Mouse (Mus musculus): ENCODE results near the gene Corin.

The Corin gene

DNA sequence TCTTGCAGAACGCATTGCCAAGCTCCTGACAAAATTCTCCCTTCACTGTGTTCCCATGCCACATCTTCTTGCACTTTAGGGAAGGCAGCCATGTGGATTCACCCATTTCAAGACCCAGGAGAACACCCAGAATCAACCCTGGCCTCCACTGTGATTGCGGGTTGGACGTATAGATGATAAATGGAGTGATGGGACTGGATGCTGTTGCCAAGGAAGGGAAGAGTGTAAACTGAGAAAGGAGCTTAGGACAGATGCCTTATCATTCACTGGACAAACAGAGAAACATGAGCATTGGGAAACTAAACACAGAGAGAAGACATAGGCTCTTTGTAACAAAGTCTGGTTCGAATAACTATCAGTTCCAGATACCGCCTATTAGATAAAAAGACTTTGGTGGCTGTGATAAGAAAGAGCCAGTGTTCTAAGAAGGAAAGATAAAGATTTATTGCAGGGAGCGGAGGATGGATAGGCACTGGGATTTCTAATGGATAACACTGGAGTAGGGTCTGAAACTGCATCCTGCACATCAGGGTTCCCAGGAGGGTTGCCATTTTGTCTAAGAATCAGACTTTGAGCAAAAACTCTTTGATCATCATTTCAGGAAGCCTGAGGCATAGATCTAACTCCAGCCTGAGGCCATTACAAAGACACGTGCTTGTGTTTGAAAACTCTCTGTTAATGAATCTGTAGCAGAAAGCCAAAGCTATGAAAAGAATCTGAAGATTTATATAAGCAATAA is 44.7 kb downstream of the Corin start:
- TF ChIP-seq GATA4 (IDR thresholded peaks at IDR 0.05; ENCODE audit: insufficient replicate concordance, low read length) = no peak

DNA sequence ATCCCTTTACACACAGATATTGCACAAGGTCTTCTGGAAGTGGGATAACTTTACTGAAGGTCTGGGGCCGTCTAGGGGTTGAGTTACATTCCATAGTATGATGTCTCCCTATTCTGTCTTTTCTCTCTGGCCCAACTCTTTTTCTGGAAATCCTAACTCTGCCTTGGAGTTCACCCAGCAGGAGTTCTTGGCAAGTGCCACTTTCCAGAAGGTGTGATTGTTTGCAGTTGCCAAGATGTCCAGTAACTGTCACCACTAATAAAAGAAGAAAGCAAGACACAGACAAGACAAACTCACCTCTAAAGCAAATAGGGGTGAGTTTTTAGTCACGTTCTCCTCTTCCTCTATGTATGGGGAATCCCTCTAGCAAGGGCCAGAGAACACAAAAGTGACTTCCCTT is 50.6 kb downstream of the Corin start:
- TF ChIP-seq GATA4 (IDR thresholded peaks at IDR 0.05; ENCODE audit: insufficient replicate concordance, low read length) = no peak

DNA sequence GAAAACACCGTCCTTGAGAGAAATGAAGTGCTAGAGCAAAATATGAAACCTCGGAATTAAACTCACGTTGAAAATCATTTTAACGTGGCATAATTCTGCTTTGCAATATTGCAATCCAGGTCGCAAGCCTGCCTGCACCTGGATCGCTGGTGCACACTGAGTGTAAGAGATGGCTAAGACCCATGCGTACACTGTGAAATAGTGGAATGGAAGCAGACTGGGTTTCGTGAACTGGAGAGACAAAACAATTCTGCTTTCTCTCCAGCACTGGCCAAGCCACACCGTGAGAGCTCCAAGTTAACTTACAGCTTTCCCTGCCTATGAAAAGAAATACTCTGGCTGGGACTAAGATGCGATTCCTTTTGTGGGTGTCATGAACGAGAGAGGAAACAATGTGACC is 51.1 kb downstream of the Corin start:
- no peak for TF ChIP-seq GATA4 (IDR thresholded peaks at IDR 0.05; ENCODE audit: insufficient replicate concordance, low read length)

GRCm38 (mm10) chr5:72452750-72453149 is 51.5 kb downstream of the Corin start:
- no peak for TF ChIP-seq GATA4 (IDR thresholded peaks at IDR 0.05; ENCODE audit: insufficient replicate concordance, low read length)

- no peak for TF ChIP-seq GATA4 (IDR thresholded peaks at IDR 0.05; ENCODE audit: insufficient replicate concordance, low read length)
These were observed 55.4 kb downstream of the Corin start for GRCm38 (mm10) chr5:72448846-72449245.

DNA sequence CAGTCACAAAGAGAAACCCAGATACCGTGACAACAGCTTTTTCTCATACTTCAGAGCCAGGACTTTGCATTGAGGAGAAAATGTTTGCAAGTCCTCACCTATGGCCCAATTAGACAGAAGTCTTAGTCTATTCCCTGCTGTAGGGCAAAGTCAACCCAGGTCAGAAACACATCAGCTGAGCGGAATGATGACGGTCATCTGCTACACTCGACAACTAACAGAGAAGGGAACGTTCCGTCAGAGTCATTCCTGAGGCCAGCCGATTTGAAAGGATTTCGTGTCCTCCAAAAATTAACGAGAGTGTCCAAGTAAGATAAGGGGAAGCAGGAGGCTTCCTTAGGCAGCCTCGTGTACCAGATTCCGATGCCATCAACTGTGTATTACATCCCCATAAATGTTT is 58.2 kb downstream of the Corin start:
- TF ChIP-seq GATA4 (IDR thresholded peaks at IDR 0.05; ENCODE audit: insufficient replicate concordance, low read length) = no peak

GRCm38 (mm10) chr5:72443946-72444345 is 60.3 kb downstream of the Corin start:
- no peak for TF ChIP-seq GATA4 (IDR thresholded peaks at IDR 0.05; ENCODE audit: insufficient replicate concordance, low read length)

DNA sequence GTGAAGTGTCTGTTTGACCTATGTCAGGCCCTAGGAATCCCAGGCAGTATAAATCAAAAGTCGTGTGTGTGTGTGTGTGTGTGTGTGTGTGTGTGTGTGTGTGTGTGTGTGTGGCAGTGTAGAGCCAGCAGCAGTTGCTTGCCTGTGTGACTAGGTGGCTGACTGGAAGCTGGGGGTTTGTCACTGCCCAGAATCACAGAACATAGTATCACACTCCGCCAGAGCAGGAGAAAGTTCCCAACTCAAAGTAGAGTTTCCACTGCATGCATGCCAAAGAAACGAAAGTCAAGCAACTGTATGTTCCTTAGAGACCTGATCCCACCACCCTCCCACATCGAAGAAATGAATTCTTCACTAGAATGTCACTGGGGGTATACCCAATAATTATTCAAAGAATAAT is 61.3 kb downstream of the Corin start:
- no peak for TF ChIP-seq GATA4 (IDR thresholded peaks at IDR 0.05; ENCODE audit: insufficient replicate concordance, low read length)

DNA sequence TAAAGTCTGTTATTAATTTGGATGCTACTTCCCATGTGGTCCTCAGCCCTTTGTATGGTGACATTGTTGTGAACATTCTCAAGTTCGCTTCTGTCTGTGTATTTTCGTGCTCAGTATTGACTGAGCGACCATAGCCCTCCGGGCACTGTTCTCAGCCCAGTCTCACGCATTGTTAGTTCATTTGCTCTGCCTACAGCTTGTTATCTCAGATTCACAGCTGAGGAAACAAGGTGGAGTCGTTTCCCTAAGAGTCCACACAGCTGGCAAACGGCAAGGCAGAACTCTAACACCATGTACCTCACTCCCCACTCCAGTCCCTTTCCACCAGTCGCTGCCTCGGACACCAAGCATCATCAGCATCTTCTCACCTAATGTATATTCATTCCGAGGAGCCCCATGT is 63.1 kb downstream of the Corin start:
- no peak for TF ChIP-seq GATA4 (IDR thresholded peaks at IDR 0.05; ENCODE audit: insufficient replicate concordance, low read length)

DNA sequence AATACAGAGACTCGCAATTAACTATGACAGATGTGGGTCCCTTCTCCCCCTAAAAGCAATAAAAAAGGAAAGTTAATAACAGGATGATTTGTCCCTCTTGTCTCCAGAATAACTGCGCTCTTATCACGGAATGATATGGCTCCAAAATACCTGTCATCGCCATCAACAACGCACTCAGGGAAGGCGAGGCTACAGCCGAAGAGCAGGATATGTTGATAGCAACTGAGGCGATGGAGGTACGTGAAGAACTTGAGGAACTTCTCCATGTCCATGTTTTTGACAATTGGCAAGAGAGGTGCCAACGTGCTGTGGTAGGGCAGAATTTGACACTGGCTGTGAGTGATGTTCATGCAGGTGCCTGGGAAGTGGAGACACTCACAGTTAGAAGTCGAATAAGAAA is 69.2 kb downstream of the Corin start:
- TF ChIP-seq GATA4 (IDR thresholded peaks at IDR 0.05; ENCODE audit: insufficient replicate concordance, low read length) = no peak

GRCm38 (mm10) chr5:72431856-72432255 is 72.4 kb downstream of the Corin start:
- no peak for TF ChIP-seq GATA4 (IDR thresholded peaks at IDR 0.05; ENCODE audit: insufficient replicate concordance, low read length)

DNA sequence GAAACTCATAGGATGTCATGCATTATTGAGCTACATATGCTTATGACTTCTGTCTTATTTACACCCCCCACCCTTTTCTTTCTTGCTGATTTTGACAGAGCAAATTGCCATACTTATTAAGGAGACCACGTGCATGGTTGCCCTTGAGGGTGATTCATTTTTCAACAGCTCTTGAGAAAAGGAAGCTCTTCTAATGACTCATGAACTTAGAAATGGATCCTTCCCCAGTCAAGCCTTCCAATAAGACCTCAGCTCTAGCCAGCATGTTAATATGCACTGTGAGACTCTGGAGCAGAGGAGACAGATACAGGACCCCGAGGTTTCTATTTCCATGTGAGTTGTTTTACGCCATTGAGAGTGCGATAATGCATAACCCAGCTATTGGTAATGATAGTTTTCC is 76.7 kb downstream of the Corin start:
- no peak for TF ChIP-seq GATA4 (IDR thresholded peaks at IDR 0.05; ENCODE audit: insufficient replicate concordance, low read length)

GRCm38 (mm10) chr5:72425342-72426010 is 78.8 kb downstream of the Corin start:
- TF ChIP-seq GATA4 (IDR thresholded peaks at IDR 0.05; ENCODE audit: insufficient replicate concordance, low read length) = no peak

- peak; percentile 73 for TF ChIP-seq GATA4 (IDR thresholded peaks at IDR 0.05; ENCODE audit: insufficient replicate concordance, low read length)
These were observed 92.4 kb downstream of the Corin start for GRCm38 (mm10) chr5:72411874-72412329.

- no peak for TF ChIP-seq GATA4 (IDR thresholded peaks at IDR 0.05; ENCODE audit: insufficient replicate concordance, low read length)
These were observed 93.4 kb downstream of the Corin start for GRCm38 (mm10) chr5:72410841-72411240.

- TF ChIP-seq GATA4 (IDR thresholded peaks at IDR 0.05; ENCODE audit: insufficient replicate concordance, low read length) = no peak
These were observed 100.9 kb downstream of the Corin start for GRCm38 (mm10) chr5:72403376-72403775.

GRCm38 (mm10) chr5:72402913-72403312 is 101.4 kb downstream of the Corin start:
- TF ChIP-seq GATA4 (IDR thresholded peaks at IDR 0.05; ENCODE audit: insufficient replicate concordance, low read length) = no peak
